8 mouse cellular contexts compared by ENCODE assay signal in genomic region chr3:90264687-90265033, GRCm38 (mm10). TPM values are rescaled to one million over a fixed set of nuclear protein-coding genes. Genes with fewer than 3 reads are reported as not detected.
DNase-seq lines count a peak whose midpoint lies in the region; ATAC-seq and TF ChIP-seq lines count a peak whose summit lies in the region.

No protein-coding gene starts in this region.

- DNase-seq in liver, adult 2 months (ENCODE audit: extremely low read depth, low read depth, low spot score) = no peak
- no peak for DNase-seq in liver
- DNase-seq in limb, embryonic 10.5 days (ENCODE audit: low spot score) = no peak
- DNase-seq in right cerebral cortex, postnatal 14 days = no peak
- DNase-seq in urinary bladder, postnatal 10 days (ENCODE audit: low spot score) = no peak
- DNase-seq in cerebellum, adult 11-12 months = no peak

- H3K79me2 ChIP-seq in liver, adult 2 months (ENCODE audit: control insufficient read depth, insufficient read depth, low read length) = no peaks in the 10 kb centered on the region

- TF ChIP-seq POLR2A in liver, adult 2 months (IDR thresholded peaks at IDR 0.05; ENCODE audit: extremely low read depth, insufficient read depth, low read length) = no peak
- no peak for TF ChIP-seq POLR2A in olfactory bulb, adult 2 months (IDR thresholded peaks at IDR 0.05; ENCODE audit: insufficient read depth, low read depth, low read length)

- H3K9ac ChIP-seq in liver, adult 2 months (ENCODE audit: low read depth, low read length) = peak overlapping the region; percentile 83
- peak overlapping the region; percentile 86; the same call in 1 of the 2 replicates for H3K9ac ChIP-seq in embryonic facial prominence, embryonic 15.5 days

- TF ChIP-seq CTCF in liver, adult 2 months (IDR thresholded peaks at IDR 0.05; ENCODE audit: low read depth, low read length) = no peak
- no peak for TF ChIP-seq CTCF in olfactory bulb, adult 2 months (IDR thresholded peaks at IDR 0.05; ENCODE audit: insufficient read depth, low read depth, low read length)

- H3K4me3 ChIP-seq in liver, adult 2 months (ENCODE audit: insufficient read depth, low read depth, low read length) = peak overlapping the region; percentile 74
- peak overlapping the region; percentile 78 for H3K4me3 ChIP-seq in embryonic facial prominence, embryonic 15.5 days (replicated peaks)
- peak overlapping the region; percentile 83 for H3K4me3 ChIP-seq in limb, embryonic 10.5 days
- H3K4me3 ChIP-seq in olfactory bulb, adult 2 months (ENCODE audit: insufficient read depth, low read depth, low read length) = peak overlapping the region; percentile 72; the same call in 1 of the 2 replicates

- 27% methylated on average over 10 of the region's 10 CpGs for WGBS in liver, adult 2 months
- WGBS in embryonic facial prominence, embryonic 15.5 days = 36% methylated on average over 10 of the region's 10 CpGs
- WGBS in limb, embryonic 10.5 days = 39% methylated on average over 10 of the region's 10 CpGs
- WGBS in olfactory bulb, adult 2 months = 26% methylated on average over 10 of the region's 10 CpGs

- H3K4me2 ChIP-seq in embryonic facial prominence, embryonic 15.5 days (replicated peaks) = peak overlapping the region; percentile 70

- peaks cover 21% of the 10 kb centered on the region for H3K36me3 ChIP-seq in liver, adult 2 months (ENCODE audit: control insufficient read depth, insufficient read depth, low read length)
- peaks cover 54% of the 10 kb centered on the region for H3K36me3 ChIP-seq in embryonic facial prominence, embryonic 15.5 days
- H3K36me3 ChIP-seq in limb, embryonic 10.5 days = peaks cover 69% of the 10 kb centered on the region

- no peak for ATAC-seq in embryonic facial prominence, embryonic 15.5 days (ENCODE audit: insufficient number of reproducible peaks, low FRiP score, low TSS enrichment, low read depth)

- peaks cover 4% of the 10 kb centered on the region for H3K4me1 ChIP-seq in liver, adult 2 months (ENCODE audit: control insufficient read depth, insufficient read depth, low read length)
- peaks cover 19% of the 10 kb centered on the region for H3K4me1 ChIP-seq in embryonic facial prominence, embryonic 15.5 days
- peaks cover 18% of the 10 kb centered on the region for H3K4me1 ChIP-seq in limb, embryonic 10.5 days
- peaks cover 11% of the 10 kb centered on the region for H3K4me1 ChIP-seq in olfactory bulb, adult 2 months (ENCODE audit: control insufficient read depth, insufficient read depth, low read length)

- H3K27me3 ChIP-seq in liver, adult 2 months (ENCODE audit: control insufficient read depth, insufficient read depth, low read length) = no peaks in the 10 kb centered on the region
- H3K27me3 ChIP-seq in embryonic facial prominence, embryonic 15.5 days = no peaks in the 10 kb centered on the region
- H3K27me3 ChIP-seq in limb, embryonic 10.5 days (ENCODE audit: low read depth, poor library complexity, severe bottlenecking) = no peaks in the 10 kb centered on the region

- peak overlapping the region; percentile 79 for H3K27ac ChIP-seq in liver, adult 2 months (replicated peaks; ENCODE audit: insufficient read depth, low read depth, low read length)
- peak overlapping the region; percentile 97 for H3K27ac ChIP-seq in embryonic facial prominence, embryonic 15.5 days (replicated peaks)
- H3K27ac ChIP-seq in limb, embryonic 10.5 days = peak overlapping the region; percentile 97
- H3K27ac ChIP-seq in olfactory bulb, adult 2 months (ENCODE audit: insufficient read depth, low read depth, low read length) = no peak overlapping the region

- H3K9me3 ChIP-seq in embryonic facial prominence, embryonic 15.5 days (replicated peaks) = no peaks in the 10 kb centered on the region
- no peaks in the 10 kb centered on the region for H3K9me3 ChIP-seq in limb, embryonic 10.5 days (replicated peaks)

RNA-seq across cellular contexts. Expression of gene Dennd4b, which starts 0.3 kb away (rescaled TPM):
- total RNA-seq in liver, adult 2 months (2014; rRNA removed) = 2.2 and 2.8 TPM in 2 replicates
- polyA plus RNA-seq in liver, adult 2 months (2012; rRNA removed) = 4.7 and 9.2 TPM in 2 replicates
- polyA plus RNA-seq in embryonic facial prominence, embryonic 15.5 days (2015; fragmentation: Nextera tagmentation; extraction: Ambion mirVana) = 4.0 and 4.5 TPM in 2 replicates
- 3.4 and 5.1 TPM in 2 replicates for polyA plus RNA-seq in limb, embryonic 10.5 days (2016; fragmentation: Nextera tagmentation; extraction: Ambion mirVana)
- not detected in 2 replicates for polyA plus RNA-seq in olfactory bulb, adult 2 months (2012; ENCODE audit: insufficient read depth, insufficient read length, low replicate concordance, missing spikeins)

RNA-seq across cellular contexts. Expression of gene Crtc2, which starts 10.7 kb away (rescaled TPM):
- 6.8 and 10.8 TPM in 2 replicates for total RNA-seq in liver, adult 2 months (2014; rRNA removed)
- 33.8 and 34.4 TPM in 2 replicates for polyA plus RNA-seq in liver, adult 2 months (2012; rRNA removed)
- 24.7 and 27.8 TPM in 2 replicates for polyA plus RNA-seq in embryonic facial prominence, embryonic 15.5 days (2015; fragmentation: Nextera tagmentation; extraction: Ambion mirVana)
- polyA plus RNA-seq in limb, embryonic 10.5 days (2016; fragmentation: Nextera tagmentation; extraction: Ambion mirVana) = 26.5 and 31.6 TPM in 2 replicates
- polyA plus RNA-seq in olfactory bulb, adult 2 months (2012; ENCODE audit: insufficient read depth, insufficient read length, low replicate concordance, missing spikeins) = not detected in 2 replicates

RNA-seq across cellular contexts. Expression of gene Slc39a1, which starts 16.7 kb away (rescaled TPM):
- 59.3 and 64.3 TPM in 2 replicates for total RNA-seq in liver, adult 2 months (2014; rRNA removed)
- 67.7 and 68.0 TPM in 2 replicates for polyA plus RNA-seq in liver, adult 2 months (2012; rRNA removed)
- 107 and 115 TPM in 2 replicates for polyA plus RNA-seq in embryonic facial prominence, embryonic 15.5 days (2015; fragmentation: Nextera tagmentation; extraction: Ambion mirVana)
- 55.6 and 60.1 TPM in 2 replicates for polyA plus RNA-seq in limb, embryonic 10.5 days (2016; fragmentation: Nextera tagmentation; extraction: Ambion mirVana)
- polyA plus RNA-seq in olfactory bulb, adult 2 months (2012; ENCODE audit: insufficient read depth, insufficient read length, low replicate concordance, missing spikeins) = not detected in 2 replicates

RNA-seq across cellular contexts. Expression of gene Creb3l4, which starts 21.3 kb away (rescaled TPM):
- 0.09 and 0.13 TPM in 2 replicates for total RNA-seq in liver, adult 2 months (2014; rRNA removed)
- 0.12 and 0.16 TPM in 2 replicates for polyA plus RNA-seq in liver, adult 2 months (2012; rRNA removed)
- polyA plus RNA-seq in embryonic facial prominence, embryonic 15.5 days (2015; fragmentation: Nextera tagmentation; extraction: Ambion mirVana) = 6.1 and 7.3 TPM in 2 replicates
- 4.0 and 8.9 TPM in 2 replicates for polyA plus RNA-seq in limb, embryonic 10.5 days (2016; fragmentation: Nextera tagmentation; extraction: Ambion mirVana)
- not detected in 2 replicates for polyA plus RNA-seq in olfactory bulb, adult 2 months (2012; ENCODE audit: insufficient read depth, insufficient read length, low replicate concordance, missing spikeins)

RNA-seq across cellular contexts. Expression of gene Gatad2b, which starts 28.3 kb away (rescaled TPM):
- total RNA-seq in liver, adult 2 months (2014; rRNA removed) = 6.3 and 7.7 TPM in 2 replicates
- polyA plus RNA-seq in liver, adult 2 months (2012; rRNA removed) = 6.6 and 7.1 TPM in 2 replicates
- 15.2 and 16.8 TPM in 2 replicates for polyA plus RNA-seq in embryonic facial prominence, embryonic 15.5 days (2015; fragmentation: Nextera tagmentation; extraction: Ambion mirVana)
- polyA plus RNA-seq in limb, embryonic 10.5 days (2016; fragmentation: Nextera tagmentation; extraction: Ambion mirVana) = 14.3 and 15.6 TPM in 2 replicates
- polyA plus RNA-seq in olfactory bulb, adult 2 months (2012; ENCODE audit: insufficient read depth, insufficient read length, low replicate concordance, missing spikeins) = 118 TPM in 1 of 2 replicates, not detected in the other

Comparison
In these comparisons a context has a peak if more than half of its experiments do, and no peak if none do; other contexts are left out.
1. RNA of gene Crtc2, which starts 10.7 kb away (polyA plus RNA-seq): 33.8 to 34.4 TPM in liver, adult 2 months, 24.7 to 27.8 TPM in embryonic facial prominence, embryonic 15.5 days and 26.5 to 31.6 TPM in limb, embryonic 10.5 days; not detected in olfactory bulb, adult 2 months; every median in the first group is over 10 times any median in the second.
2. Peak in every context shown above with its lines, with median percentiles within 50 percentile points of each other: H3K4me3 ChIP-seq.